Mouse (Mus musculus): ENCODE data around the gene Mepe. TPM values are rescaled to one million over a fixed set of nuclear protein-coding genes. Genes with fewer than 3 reads are reported as not detected.

The Mepe gene
- polyA plus RNA-seq, 1 experiment from 2014 or later: not detected

- WGBS: 91% methylated on average over 5 of the region's 5 CpGs
- no peak overlapping the region for H3K4me2 ChIP-seq
- DNase-seq (ENCODE audit: low spot score) (no peak), ATAC-seq (replicated peaks; ENCODE audit: low FRiP score) (no peak)
- H3K4me1 ChIP-seq (replicated peaks; ENCODE audit: control insufficient read depth, insufficient read depth, low read length): no peaks in the 10 kb centered on the region
- H3K9me3 ChIP-seq (ENCODE audit: control insufficient read depth, low read length): no peaks in the 10 kb centered on the region
- no peak overlapping the region for H3K27ac ChIP-seq (ENCODE audit: low read depth, low read length)
- no peak overlapping the region for H3K4me3 ChIP-seq (ENCODE audit: low read depth, low read length)
- H3K9ac ChIP-seq (ENCODE audit: low read depth, low read length): no peak overlapping the region
- no peaks in the 10 kb centered on the region for H3K36me3 ChIP-seq (ENCODE audit: control insufficient read depth, insufficient read depth, low read length)
- H3K27me3 ChIP-seq (replicated peaks; ENCODE audit: control insufficient read depth, insufficient read depth, low read length): no peaks in the 10 kb centered on the region
Measured at GRCm38 (mm10) chr5:104370580-104370979, 45.5 kb downstream of the Mepe start.

- no peak for DNase-seq (ENCODE audit: low spot score)
- Histone ChIP-seq H3K4me2 (no peak overlapping the region), H3K4me3 (ENCODE audit: low read depth, low read length) (no peak overlapping the region), H3K27ac (ENCODE audit: low read depth, low read length) (no peak overlapping the region), H3K9ac (ENCODE audit: low read depth, low read length) (no peak overlapping the region), H3K27me3 (replicated peaks; ENCODE audit: control insufficient read depth, insufficient read depth, low read length) (no peaks in the 10 kb centered on the region), H3K4me1 (replicated peaks; ENCODE audit: control insufficient read depth, insufficient read depth, low read length) (no peaks in the 10 kb centered on the region), H3K9me3 (ENCODE audit: control insufficient read depth, low read length) (no peaks in the 10 kb centered on the region), H3K36me3 (ENCODE audit: control insufficient read depth, insufficient read depth, low read length) (no peaks in the 10 kb centered on the region)
- ATAC-seq (replicated peaks; ENCODE audit: low FRiP score): no peak
- 89% methylated on average over 4 of the region's 4 CpGs for WGBS
Measured at GRCm38 (mm10) chr5:104371284-104371683, 46.2 kb downstream of the Mepe start.

GRCm38 (mm10) chr5:104373648-104374307, 48.6 kb downstream of the Mepe start:
- H3K9ac ChIP-seq (ENCODE audit: low read depth, low read length): no peak overlapping the region
- no peaks in the 10 kb centered on the region for H3K36me3 ChIP-seq (ENCODE audit: control insufficient read depth, insufficient read depth, low read length)
- H3K4me1 ChIP-seq (replicated peaks; ENCODE audit: control insufficient read depth, insufficient read depth, low read length): no peaks in the 10 kb centered on the region
- no peaks in the 10 kb centered on the region for H3K27me3 ChIP-seq (replicated peaks; ENCODE audit: control insufficient read depth, insufficient read depth, low read length)
- no peak for DNase-seq (ENCODE audit: low spot score)
- H3K9me3 ChIP-seq (ENCODE audit: control insufficient read depth, low read length): no peaks in the 10 kb centered on the region
- no peak overlapping the region for H3K27ac ChIP-seq (ENCODE audit: low read depth, low read length)
- H3K4me2 ChIP-seq: no peak overlapping the region
- ATAC-seq (replicated peaks; ENCODE audit: low FRiP score): no peak
- 74% methylated on average over 4 of the region's 4 CpGs for WGBS
- H3K4me3 ChIP-seq (ENCODE audit: low read depth, low read length): no peak overlapping the region

- no peaks in the 10 kb centered on the region for H3K4me1 ChIP-seq (replicated peaks; ENCODE audit: control insufficient read depth, insufficient read depth, low read length)
- no peak overlapping the region for H3K27ac ChIP-seq (ENCODE audit: low read depth, low read length)
- ATAC-seq (replicated peaks; ENCODE audit: low FRiP score) (peak; percentile 45; the same call in 1 of the 2 replicates), DNase-seq (ENCODE audit: low spot score) (no peak)
- H3K27me3 ChIP-seq (replicated peaks; ENCODE audit: control insufficient read depth, insufficient read depth, low read length): no peaks in the 10 kb centered on the region
- no peak overlapping the region for H3K4me3 ChIP-seq (ENCODE audit: low read depth, low read length)
- H3K9me3 ChIP-seq (ENCODE audit: control insufficient read depth, low read length): no peaks in the 10 kb centered on the region
- no peak overlapping the region for H3K9ac ChIP-seq (ENCODE audit: low read depth, low read length)
- WGBS: 74% methylated on average over 6 of the region's 6 CpGs
- H3K4me2 ChIP-seq: no peak overlapping the region
- no peaks in the 10 kb centered on the region for H3K36me3 ChIP-seq (ENCODE audit: control insufficient read depth, insufficient read depth, low read length)
Measured at GRCm38 (mm10) chr5:104374308-104374660, 49.2 kb downstream of the Mepe start.

GRCm38 (mm10) chr5:104375132-104375531, 50.0 kb downstream of the Mepe start:
- H3K9ac ChIP-seq (ENCODE audit: low read depth, low read length): no peak overlapping the region
- no peak overlapping the region for H3K4me2 ChIP-seq
- DNase-seq (ENCODE audit: low spot score) (no peak), ATAC-seq (replicated peaks; ENCODE audit: low FRiP score) (no peak)
- no peak overlapping the region for H3K27ac ChIP-seq (ENCODE audit: low read depth, low read length)
- no peaks in the 10 kb centered on the region for H3K27me3 ChIP-seq (replicated peaks; ENCODE audit: control insufficient read depth, insufficient read depth, low read length)
- no peaks in the 10 kb centered on the region for H3K36me3 ChIP-seq (ENCODE audit: control insufficient read depth, insufficient read depth, low read length)
- H3K4me1 ChIP-seq (replicated peaks; ENCODE audit: control insufficient read depth, insufficient read depth, low read length): no peaks in the 10 kb centered on the region
- 68% methylated on average over 2 of the region's 2 CpGs for WGBS
- H3K4me3 ChIP-seq (ENCODE audit: low read depth, low read length): no peak overlapping the region
- no peaks in the 10 kb centered on the region for H3K9me3 ChIP-seq (ENCODE audit: control insufficient read depth, low read length)

- Histone ChIP-seq H3K36me3 (ENCODE audit: control insufficient read depth, insufficient read depth, low read length) (no peaks in the 10 kb centered on the region), H3K9ac (ENCODE audit: low read depth, low read length) (no peak overlapping the region), H3K27ac (ENCODE audit: low read depth, low read length) (no peak overlapping the region), H3K27me3 (replicated peaks; ENCODE audit: control insufficient read depth, insufficient read depth, low read length) (no peaks in the 10 kb centered on the region), H3K9me3 (ENCODE audit: control insufficient read depth, low read length) (no peaks in the 10 kb centered on the region), H3K4me1 (replicated peaks; ENCODE audit: control insufficient read depth, insufficient read depth, low read length) (no peaks in the 10 kb centered on the region), H3K4me3 (ENCODE audit: low read depth, low read length) (no peak overlapping the region), H3K4me2 (no peak overlapping the region)
- 59% methylated on average over 1 of the region's 1 CpGs for WGBS
- no peak for ATAC-seq (replicated peaks; ENCODE audit: low FRiP score)
- DNase-seq (ENCODE audit: low spot score): no peak
Measured at GRCm38 (mm10) chr5:104376890-104377289, 51.8 kb downstream of the Mepe start.

GRCm38 (mm10) chr5:104380574-104380973, 55.4 kb downstream of the Mepe start:
- no peaks in the 10 kb centered on the region for H3K36me3 ChIP-seq (ENCODE audit: control insufficient read depth, insufficient read depth, low read length)
- WGBS: 69% methylated on average over 1 of the region's 1 CpGs
- H3K27ac ChIP-seq (ENCODE audit: low read depth, low read length): no peak overlapping the region
- no peaks in the 10 kb centered on the region for H3K27me3 ChIP-seq (replicated peaks; ENCODE audit: control insufficient read depth, insufficient read depth, low read length)
- ATAC-seq (replicated peaks; ENCODE audit: low FRiP score) (no peak), DNase-seq (ENCODE audit: low spot score) (no peak)
- no peak overlapping the region for H3K4me2 ChIP-seq
- H3K9ac ChIP-seq (ENCODE audit: low read depth, low read length): no peak overlapping the region
- H3K9me3 ChIP-seq (ENCODE audit: control insufficient read depth, low read length): no peaks in the 10 kb centered on the region
- H3K4me3 ChIP-seq (ENCODE audit: low read depth, low read length): no peak overlapping the region
- no peaks in the 10 kb centered on the region for H3K4me1 ChIP-seq (replicated peaks; ENCODE audit: control insufficient read depth, insufficient read depth, low read length)

- Histone ChIP-seq H3K4me2 (no peak overlapping the region), H3K27me3 (replicated peaks; ENCODE audit: control insufficient read depth, insufficient read depth, low read length) (no peaks in the 10 kb centered on the region), H3K36me3 (ENCODE audit: control insufficient read depth, insufficient read depth, low read length) (no peaks in the 10 kb centered on the region), H3K9me3 (ENCODE audit: control insufficient read depth, low read length) (no peaks in the 10 kb centered on the region), H3K4me3 (ENCODE audit: low read depth, low read length) (no peak overlapping the region), H3K9ac (ENCODE audit: low read depth, low read length) (no peak overlapping the region), H3K4me1 (replicated peaks; ENCODE audit: control insufficient read depth, insufficient read depth, low read length) (no peaks in the 10 kb centered on the region), H3K27ac (ENCODE audit: low read depth, low read length) (no peak overlapping the region)
- ATAC-seq (replicated peaks; ENCODE audit: low FRiP score) (no peak), DNase-seq (ENCODE audit: low spot score) (no peak)
- 50% methylated on average over 4 of the region's 7 CpGs for WGBS
Measured at GRCm38 (mm10) chr5:104381671-104382070, 56.5 kb downstream of the Mepe start.

- Histone ChIP-seq H3K27ac (ENCODE audit: low read depth, low read length) (no peak overlapping the region), H3K27me3 (replicated peaks; ENCODE audit: control insufficient read depth, insufficient read depth, low read length) (no peaks in the 10 kb centered on the region), H3K9ac (ENCODE audit: low read depth, low read length) (no peak overlapping the region), H3K4me3 (ENCODE audit: low read depth, low read length) (no peak overlapping the region), H3K9me3 (ENCODE audit: control insufficient read depth, low read length) (no peaks in the 10 kb centered on the region), H3K4me2 (no peak overlapping the region), H3K4me1 (replicated peaks; ENCODE audit: control insufficient read depth, insufficient read depth, low read length) (no peaks in the 10 kb centered on the region), H3K36me3 (ENCODE audit: control insufficient read depth, insufficient read depth, low read length) (no peaks in the 10 kb centered on the region)
- ATAC-seq (replicated peaks; ENCODE audit: low FRiP score) (no peak), DNase-seq (ENCODE audit: low spot score) (no peak)
- WGBS: 85% methylated on average over 7 of the region's 7 CpGs
Measured at GRCm38 (mm10) chr5:104384540-104384939, 59.4 kb downstream of the Mepe start.

Measured in liver, embryonic 11.5 days (tissue).